Mouse (Mus musculus) granulocyte monocyte progenitor cell, adult 5-6 weeks (primary cell): ENCODE measurements around the gene Cdt1. TPM values are rescaled to one million over a fixed set of nuclear protein-coding genes. Genes with fewer than 3 reads are reported as not detected.

Experiments used
- ATAC-seq: replicated peaks from 2 replicates; pipeline ENCODE4 v1.8.0; 2016; ENCODE audit warnings: mild to moderate bottlenecking, moderate TSS enrichment, inconsistent platforms; ENCODE audit not compliant: poor library complexity, severe bottlenecking
- total RNA-seq, 2 experiments: library from RNA; stranded (forward) in 1 of 2; stranded (reverse) in 1 of 2; fragments of 200-712, 200-1000 nt in 1 of 2; fragments of >200 nt in 1 of 2; fragmentation: Nextera tagmentation in 1 of 2; gene quantifications; 2 replicates each; pipeline ENCODE4 v1.2.3; 2014 to 2017

The Cdt1 gene
- total RNA-seq (2014; fragmentation: Nextera tagmentation) (76.0 and 153 TPM in 2 replicates), total RNA-seq (2017) (38.6 and 38.8 TPM in 2 replicates)

DNA sequence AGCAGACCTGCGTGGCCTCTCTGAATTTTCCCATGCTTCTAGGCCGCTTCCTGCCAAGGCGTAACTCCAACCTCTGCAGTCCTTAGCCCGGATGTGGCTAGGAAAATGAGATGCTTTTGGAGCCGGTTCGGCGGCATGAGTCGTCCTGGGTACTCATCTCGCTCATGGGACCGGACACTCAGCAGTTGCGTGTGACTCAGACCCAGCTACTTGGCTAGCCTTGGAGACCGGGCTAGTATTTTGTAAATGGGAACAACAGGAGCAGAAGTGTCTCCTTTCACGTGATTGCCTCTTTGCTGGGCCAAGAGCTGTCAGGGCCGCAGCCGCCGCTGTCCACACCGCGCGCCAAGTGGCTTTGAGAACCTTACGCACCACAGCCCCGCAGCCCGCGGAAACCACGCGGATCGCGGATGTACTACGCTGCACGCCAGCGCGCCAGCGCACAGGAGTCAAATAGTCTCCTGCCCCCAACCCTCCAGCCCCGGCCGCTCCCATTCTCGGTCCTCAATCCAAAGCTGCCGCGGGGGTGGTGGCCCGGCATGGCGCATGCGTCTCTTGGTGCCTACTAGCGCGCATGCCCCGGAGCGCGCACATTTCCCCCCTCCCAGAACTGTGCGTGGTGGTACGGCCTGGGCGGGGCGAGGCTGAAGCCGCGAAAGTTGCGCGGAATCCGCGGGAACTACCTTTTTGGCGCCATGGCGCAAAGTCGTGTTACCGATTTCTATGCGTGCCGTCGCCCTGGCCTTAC, at the start of gene Cdt1:
TSS of gene Cdt1 (plus strand) at position 655 of the 748 bp plus-strand sequence.
- peak; percentile 71 for ATAC-seq

DNA sequence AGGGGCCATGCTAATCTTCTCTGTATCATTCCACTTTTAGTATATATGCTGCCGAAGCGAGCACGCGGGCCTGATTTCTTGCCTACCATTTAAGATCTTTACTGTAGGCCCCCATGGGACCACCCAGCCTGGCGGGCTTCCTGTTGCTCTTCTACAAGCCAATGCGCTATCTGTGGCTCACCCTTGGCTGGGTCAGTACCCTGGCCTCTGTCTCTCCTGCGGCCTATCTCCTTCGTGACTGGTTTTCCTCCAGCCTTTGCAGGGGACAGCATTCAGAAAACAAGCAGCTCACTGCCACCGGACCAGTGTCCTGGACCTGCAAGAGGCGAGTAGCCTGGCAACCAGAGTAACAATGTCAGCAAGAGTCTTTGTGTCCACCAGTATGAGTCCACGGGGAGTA, 47.2 kb upstream of the Cdt1 start:
- no peak for ATAC-seq

DNA sequence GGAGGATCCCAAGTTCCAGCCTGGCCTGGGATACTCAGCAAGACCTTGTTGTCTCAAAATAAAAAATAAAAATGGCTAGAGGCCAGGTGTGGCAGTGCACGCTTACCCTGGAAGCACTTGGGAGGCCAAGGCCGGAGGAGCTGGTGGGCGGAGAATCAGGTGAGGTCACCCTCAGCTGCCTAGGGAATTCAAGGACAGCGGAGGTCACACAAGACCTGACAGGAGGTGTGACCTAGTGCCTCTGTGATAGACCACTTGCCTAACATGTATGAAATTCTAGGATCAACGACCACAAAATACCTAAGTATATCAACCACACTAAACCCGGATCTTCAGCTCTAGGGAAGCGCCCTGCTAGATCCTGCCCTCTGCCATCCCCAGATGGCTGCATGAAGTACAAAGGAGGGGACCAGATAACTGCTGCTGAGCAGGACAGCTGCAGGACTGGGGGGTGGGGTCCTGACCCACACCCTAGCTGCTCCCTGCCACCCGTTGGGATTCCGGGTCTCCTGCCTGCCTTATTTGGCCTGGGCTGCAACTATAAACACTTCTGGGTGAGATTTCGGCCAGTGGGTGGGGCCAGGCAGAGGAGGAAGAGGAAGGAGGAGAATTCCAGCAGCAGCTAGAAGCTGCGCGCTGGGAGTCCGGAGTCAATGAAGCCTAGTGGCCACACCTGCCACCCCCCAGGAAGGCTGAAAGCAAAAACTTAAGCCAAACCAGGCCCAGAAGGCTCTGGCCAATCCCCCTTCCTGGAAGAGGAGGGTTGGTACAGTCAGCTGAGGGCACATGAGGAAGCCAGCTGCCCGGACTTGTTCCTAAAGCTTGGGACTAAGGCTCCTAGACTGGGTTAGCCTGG, 44.8 kb upstream of the Cdt1 start:
- ATAC-seq = peak; percentile 19; the same call in 1 of the 2 replicates

DNA sequence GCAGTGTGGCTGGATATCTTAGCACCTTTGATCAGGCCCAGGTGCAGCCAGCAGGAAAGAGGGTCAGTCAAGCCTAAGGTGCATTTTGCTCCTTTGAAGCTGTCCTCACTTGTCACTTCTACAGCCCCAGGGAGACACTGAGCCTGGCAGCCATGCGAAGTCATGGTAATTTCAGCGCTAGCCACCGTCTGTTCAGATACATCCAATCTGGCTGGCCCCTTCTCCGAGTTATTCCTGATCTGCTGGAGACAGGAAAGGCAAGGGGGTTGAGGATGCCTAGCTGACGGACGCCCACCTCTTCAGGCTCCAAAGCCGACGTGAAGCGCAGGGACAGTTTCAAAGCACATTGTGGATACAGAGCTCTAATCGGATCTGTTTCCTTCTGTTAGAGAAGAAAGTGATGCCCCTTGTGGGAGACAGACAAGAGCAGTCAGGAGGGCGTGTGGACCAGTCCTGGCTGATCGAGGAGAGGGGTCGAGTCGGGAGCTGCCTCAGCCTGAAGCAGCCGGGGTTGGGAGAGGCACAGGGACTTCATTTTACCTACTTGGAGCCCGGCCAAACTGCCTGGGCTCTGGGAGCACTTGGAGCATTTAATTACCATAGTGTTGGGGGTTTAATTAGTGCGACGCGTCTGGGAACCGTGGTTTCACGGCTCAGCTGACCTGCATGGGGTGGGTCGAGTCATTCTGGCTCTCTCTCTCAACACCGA, 44.0 kb upstream of the Cdt1 start:
- no peak for ATAC-seq

DNA sequence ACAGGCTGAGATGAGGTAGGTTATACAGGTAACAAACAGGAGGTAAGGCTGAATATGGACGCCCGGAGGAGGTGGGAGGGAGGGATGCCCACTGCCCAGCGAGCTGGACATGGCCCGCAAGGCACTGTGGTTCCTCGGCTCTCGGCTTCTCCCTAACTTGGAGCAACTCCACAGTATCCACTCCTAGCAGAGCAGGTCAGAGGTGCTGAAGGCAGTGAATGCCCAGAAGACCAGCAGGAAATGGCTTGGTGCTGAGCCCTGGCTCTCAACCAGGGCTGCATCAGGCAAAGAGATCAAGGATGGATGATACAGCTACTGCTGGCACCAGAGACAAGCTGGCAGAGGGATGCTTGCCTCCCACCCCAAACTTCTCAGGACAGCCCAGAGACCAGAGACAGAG, 43.3 kb upstream of the Cdt1 start:
- no peak for ATAC-seq

DNA sequence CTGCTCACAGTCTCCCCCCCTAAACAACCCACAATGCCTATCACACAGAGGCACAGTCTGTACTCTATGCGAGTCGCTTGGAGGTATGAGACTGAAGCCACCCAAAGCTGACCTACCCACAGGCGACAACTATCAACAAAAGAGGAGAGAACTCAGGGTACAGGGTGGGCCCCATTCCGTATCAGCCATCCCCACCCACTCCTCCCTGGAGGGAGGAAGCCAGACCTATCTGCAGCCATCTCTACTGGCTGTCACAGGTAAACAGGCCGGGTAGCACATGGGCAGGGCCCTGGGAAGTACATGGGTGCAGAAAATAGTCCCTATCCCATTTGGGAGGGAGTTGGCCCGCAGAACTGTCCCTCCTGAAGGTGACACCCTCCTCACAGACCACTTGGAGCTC, 42.8 kb upstream of the Cdt1 start:
- no peak for ATAC-seq

DNA sequence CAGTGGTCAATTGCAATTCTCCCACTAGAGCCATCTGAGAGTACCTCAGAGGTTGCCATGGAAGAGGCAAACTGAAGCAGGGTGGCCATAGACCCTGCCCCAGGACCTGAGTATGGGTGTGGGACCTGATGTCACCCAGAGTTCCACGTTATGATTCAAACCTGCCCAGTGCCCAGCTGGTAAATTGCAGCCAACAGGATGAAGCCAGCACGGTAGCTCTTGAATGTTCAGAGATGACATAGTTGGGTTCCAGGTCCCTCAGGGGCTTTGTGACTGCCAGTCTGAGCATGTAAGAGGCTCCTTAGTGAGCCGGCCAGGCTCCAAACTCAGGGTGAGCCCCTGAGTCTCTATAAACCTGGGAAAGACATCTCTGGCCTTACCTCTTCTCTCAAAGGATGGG, 41.7 kb upstream of the Cdt1 start:
- ATAC-seq = no peak

DNA sequence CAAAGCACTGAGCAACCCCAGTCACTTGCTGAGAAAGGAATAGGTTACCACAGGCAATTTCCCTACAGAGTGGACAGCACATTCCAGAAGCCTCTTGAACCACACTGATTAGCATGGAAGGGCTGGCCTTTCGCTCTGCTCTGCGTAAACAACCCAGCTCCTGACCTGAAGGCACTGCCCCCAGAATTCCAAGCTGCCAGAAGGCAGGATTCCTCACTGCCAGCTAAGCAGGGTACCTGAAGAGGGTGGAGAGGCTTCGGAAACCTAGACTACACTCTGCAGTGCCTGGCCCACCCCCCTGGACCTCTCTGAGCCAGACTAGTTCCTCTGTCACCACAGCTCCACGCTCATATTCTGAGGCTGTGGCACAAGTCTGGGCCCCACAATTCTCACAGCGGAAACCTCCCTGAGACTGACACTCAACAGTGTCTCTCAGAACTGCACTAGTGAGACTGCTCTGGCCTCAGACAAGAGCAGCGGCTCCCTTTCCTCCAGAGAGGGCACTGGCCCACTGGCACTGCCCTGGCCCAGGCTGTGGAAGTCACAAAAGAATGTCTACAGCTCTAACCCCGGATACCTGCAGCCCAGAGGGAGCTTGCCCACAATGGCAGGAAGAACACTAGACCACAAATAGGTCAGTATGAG, 41.2 kb upstream of the Cdt1 start:
- no peak for ATAC-seq

DNA sequence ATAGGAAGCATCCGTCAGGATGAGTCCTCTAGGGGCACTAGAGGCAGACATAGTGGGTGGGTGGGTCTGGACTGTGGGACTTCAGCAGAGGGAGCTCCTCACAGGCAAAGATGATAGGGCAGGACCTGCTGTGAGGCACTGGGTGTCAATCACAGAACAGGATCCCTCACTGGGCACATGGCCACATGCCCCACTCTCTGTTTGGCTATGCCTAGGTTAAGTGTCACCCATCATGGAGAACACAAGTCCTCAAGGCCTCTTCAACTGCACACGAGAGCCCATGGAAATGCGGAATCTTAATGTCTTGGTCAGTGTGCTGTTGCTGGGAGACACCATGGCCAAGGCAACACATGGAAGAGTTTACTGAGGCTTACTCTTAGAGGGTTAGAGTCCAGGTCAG, 39.9 kb upstream of the Cdt1 start:
- no peak for ATAC-seq

DNA sequence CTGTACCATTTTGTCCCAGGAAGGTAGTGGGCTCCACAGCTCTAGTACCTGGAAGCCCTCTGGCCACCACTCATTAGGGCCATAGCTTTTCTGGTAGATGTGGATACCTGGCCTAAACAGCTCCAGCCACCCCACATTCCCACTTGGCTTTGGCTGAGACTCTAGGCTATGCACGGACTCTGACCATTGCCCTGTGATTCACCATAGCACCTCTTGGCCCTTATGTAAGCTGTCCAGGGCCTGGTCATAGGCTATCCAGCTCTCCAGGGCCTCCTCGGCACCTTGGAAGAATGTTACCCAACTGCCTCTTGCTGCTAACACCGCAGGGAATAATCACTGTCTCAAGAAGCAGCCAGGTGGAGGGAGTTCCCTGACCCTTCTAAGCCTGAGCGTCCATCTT, 38.7 kb upstream of the Cdt1 start:
- ATAC-seq = no peak

DNA sequence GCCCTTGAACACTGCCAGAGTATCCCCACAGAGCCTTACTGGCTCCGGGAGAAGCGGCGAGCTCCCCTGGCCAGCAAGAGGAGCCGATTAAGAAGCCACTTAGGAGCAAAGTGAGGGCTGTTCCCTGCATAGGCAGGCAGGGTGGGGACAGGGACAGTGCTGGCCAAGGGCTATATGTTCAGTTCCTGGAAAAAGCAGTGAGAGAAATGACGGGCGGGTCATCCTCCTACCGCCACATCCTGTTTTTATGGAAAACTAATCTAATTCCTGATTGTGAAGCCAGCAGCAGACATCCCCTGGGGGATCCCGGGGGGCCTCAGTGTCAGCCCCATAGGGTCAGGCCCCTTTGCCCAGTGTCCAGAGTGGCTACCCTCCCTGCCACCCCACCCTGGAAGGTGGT, 36.5 kb upstream of the Cdt1 start:
- ATAC-seq = no peak

DNA sequence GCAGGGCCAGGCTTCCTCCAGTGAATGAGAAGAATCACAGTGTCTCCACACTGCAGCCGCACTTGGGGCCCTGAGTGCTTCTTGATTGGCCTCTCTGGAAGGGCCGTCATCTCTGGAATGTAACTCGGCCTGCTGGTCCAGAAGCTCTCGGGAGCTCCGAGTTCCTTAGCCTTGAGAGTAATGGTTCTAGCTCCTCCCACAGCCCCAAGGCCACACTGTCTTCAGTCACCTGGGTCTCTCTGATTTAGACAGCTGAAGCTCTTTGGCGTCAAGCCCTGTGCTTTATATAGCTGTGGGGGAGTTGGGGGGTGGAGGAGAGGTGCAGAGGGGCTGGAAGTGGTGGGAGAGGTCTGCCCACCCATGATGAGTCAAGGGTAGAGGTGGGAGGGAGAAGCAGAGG, 30.8 kb upstream of the Cdt1 start:
- no peak for ATAC-seq

DNA sequence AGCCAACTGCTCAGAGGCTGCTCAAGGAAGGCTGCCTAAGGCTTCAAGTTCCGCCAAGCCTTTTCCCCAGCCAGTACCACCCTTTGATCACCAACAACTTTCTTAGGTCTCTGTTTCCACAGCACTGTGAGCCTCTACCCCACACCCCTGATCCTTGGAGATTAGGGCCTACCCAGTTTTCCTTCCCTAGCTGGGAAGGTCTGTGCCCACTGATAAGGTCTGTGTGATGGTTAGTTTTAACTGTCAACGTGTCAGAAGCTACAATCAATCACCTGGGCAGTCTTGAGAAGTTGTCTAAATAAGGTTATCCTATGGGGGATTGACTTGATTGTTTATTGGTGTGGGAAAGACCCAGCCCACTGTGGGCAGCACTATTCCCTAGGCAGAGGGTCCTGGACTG, 30.0 kb upstream of the Cdt1 start:
- ATAC-seq = no peak

DNA sequence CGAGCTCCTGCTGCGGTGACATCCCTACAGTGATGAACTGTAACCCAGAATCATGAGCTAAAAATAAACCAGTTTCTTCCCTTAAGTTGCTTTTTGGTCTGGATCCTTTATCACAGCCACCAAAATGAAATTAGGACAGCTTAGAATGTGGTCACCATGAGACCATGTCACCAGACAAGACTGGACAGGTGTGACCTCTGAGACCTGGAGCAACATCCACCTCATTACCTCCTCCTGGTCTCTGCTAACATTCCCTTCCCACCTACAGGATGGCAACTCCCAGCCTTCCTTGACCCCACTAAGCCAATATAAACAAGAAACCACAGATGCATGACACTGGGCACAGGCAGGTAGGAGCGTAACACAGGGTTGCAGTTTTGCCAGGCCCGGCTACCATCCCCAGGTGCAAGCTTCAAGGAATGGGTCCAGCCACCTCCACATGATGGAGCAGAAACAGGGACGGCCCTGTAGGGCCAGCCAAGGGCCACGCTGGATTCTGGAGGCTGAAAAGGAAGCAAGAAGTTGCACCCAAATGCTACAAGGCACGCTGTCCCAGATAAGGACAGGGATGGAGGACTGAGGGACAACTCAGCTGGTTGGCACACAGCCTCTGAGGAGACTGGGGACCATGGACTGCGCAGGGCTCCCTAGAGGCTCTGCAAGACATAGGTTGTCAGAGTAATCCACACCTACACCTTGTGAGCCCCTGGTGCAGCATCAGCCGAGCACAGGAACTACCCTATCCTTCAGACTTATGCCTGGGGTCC, 29.3 kb upstream of the Cdt1 start:
- ATAC-seq = no peak

DNA sequence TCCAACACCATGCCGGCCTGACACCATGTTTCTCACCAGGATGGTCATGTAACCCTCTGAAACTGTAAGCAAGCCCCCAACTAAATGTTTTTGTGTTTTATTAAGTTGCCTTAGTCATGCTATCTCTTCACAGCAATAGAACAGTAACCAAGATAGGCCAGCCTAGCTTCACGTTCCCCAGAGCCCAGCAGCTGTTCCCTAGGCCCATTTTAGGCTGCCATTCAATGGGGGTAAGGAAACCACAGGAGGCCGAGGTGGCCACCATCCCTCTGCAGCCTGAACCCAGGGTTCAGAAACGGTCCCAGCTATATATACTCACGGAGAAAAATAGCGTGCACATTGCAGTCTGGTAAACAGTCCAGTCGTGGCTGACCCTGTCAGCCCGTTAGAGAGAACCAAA, 23.7 kb upstream of the Cdt1 start:
- no peak for ATAC-seq

DNA sequence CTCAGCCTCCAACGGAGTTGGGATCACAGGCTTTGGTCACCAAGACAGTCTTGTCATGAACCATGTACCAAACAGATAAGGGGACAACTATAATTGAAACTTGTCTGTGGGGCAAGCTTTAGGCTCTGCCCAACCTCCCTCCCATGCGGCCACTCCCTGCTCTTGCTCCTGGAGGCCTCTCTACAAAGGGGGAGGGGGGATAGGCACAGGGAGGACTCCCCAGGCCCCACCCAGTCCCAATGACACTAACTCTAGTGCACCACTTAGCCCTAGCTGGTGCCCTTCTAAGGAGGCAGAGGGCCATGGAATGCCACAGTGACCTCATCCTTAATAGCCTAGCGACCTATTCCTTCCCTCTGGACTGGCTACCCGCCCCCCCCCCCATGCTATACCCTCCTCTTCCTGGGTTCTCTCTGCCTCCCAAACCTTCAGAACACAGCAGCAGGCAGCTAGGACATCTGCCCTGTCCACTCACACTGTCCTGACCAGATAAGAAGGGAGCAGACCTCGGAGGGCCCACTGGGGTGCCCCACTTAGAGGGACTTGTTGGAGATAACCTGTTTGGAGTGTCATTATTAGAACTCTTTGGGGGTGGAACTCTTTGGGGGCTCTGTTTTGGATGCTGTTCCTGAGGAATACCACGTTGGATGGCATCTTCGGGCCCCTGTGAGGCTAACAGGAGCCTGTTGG, 21.6 kb upstream of the Cdt1 start:
- no peak for ATAC-seq

DNA sequence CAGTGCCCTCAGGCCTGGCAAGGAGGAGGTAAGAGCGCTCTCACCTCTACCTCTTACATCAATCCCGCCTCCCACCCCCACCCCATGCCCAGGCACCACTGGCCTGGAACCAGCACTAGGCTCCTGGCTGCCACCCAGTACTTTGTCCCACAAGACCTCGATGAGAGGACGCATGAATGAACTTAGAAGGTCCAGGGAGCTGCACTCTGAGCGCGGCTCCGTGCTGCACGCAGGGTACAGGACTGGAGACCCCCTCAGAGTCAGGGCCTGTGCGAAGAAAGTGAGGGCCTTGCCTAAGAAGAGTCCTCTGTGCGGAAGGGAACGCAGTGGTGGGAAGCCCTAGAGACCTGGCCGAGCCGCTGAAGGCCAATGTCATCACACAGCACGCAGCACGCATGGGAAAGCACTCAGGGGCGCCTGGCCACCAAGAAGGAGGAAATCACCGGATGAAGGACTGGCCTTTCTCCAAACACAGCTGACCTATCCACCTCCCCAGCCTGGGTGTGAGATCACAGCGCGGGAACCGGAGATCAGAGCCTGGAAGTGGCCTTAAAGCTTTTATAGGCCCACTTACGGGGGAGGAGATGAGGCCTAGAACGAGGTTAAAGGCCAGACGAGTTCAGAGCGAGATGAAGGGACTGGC, 20.9 kb upstream of the Cdt1 start:
- ATAC-seq = no peak

DNA sequence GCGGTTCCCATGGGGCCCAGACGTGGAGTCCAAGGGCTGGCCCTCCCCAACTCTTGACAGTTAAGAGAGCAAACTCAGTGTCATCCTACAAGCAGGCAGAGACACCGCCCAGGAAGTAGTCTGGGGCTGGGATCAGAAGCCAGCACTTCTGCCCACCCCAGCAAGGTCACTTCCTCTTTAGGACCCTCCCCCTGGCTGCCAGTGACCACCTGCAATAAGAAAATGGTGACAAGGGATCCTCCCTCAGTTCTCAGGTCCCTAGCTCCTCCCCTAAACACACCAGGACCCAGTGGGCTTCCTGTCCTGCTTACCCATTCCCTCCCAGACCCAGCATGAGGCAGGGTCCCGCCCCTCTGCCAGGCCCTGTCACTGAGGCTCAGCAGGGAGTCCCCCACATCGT, 20.0 kb upstream of the Cdt1 start:
- ATAC-seq = peak; percentile 83

DNA sequence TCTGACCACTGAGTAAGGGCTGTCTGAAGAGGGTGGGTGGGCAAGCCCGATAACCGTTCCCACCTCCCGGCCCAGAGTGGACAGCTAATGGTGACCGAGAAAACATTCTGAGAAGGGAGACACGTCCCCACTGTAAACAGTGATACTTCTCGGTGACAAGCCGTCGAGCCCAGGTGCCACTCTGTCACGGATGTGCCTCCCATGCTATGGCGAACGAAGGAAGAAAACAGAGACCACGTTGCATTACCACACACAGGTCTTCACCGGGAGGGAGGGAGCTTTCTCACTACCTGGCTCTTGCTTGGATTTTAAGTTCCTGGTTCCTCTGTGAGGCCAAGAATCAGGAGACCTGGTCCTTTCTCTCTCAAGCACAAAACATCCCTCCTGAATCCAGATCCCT, 19.5 kb upstream of the Cdt1 start:
- no peak for ATAC-seq
